Mouse (Mus musculus): ENCODE measurements around the gene Runx2. TPM values are rescaled to one million over a fixed set of nuclear protein-coding genes. Genes with fewer than 3 reads are reported as not detected.

Runx2 gene
- total and polyA plus RNA-seq, 3 experiments: not detected

GRCm38 (mm10) chr17:44599856-44600255 lies 214.7 kb downstream of the Runx2 start:
- no peaks in the 10 kb centered on the region for H3K4me1 ChIP-seq (ENCODE audit: control insufficient read depth in 1 of 2, insufficient read depth in 2 of 2, low read length in 2 of 2)
- no peaks in the 10 kb centered on the region; a peak in 1 of 4 replicates for H3K36me3 ChIP-seq (ENCODE audit: control insufficient read depth in 1 of 2, insufficient read depth in 2 of 2, low read length in 2 of 2)
- DNase-seq (ENCODE audit: low read depth, low spot score): no peak
- no peak overlapping the region for H3K27ac ChIP-seq (ENCODE audit: control insufficient read depth, low read depth, low read length)
- no peak for TF ChIP-seq KAT2A (conservative IDR thresholded peaks at IDR 0.05; ENCODE audit: low read depth, low read length)
- TF ChIP-seq TAL1 (IDR thresholded peaks at IDR 0.05; ENCODE audit: low read length): no peak
- TF ChIP-seq RCOR1 (IDR thresholded peaks at IDR 0.05; ENCODE audit: low read depth, low read length): no peak
- TF ChIP-seq USF1 (IDR thresholded peaks at IDR 0.05; ENCODE audit: low read depth, low read length): no peak
- H3K9me3 ChIP-seq (replicated peaks; ENCODE audit: insufficient read depth, low read length): no peaks in the 10 kb centered on the region
- no peaks in the 10 kb centered on the region for H3K79me2 ChIP-seq (ENCODE audit: control insufficient read depth, insufficient read depth, low read length, poor library complexity)
- peaks cover 0 to 2% of the 10 kb centered on the region in 2 experiments; a peak in 2 of 4 replicates for H3K27me3 ChIP-seq (ENCODE audit: control insufficient read depth in 1 of 2, insufficient read depth in 2 of 2, low read length in 2 of 2)
- no peak overlapping the region for H3K9ac ChIP-seq (ENCODE audit: control insufficient read depth, low read depth, low read length, poor library complexity, severe bottlenecking)
- H3K4me3 ChIP-seq (ENCODE audit: control insufficient read depth in 1 of 2, insufficient read depth in 1 of 2, low read depth in 2 of 2, low read length in 2 of 2): peak overlapping the region in 1 of 2 experiments; percentile 71; a peak in 2 of 4 replicates

DNA sequence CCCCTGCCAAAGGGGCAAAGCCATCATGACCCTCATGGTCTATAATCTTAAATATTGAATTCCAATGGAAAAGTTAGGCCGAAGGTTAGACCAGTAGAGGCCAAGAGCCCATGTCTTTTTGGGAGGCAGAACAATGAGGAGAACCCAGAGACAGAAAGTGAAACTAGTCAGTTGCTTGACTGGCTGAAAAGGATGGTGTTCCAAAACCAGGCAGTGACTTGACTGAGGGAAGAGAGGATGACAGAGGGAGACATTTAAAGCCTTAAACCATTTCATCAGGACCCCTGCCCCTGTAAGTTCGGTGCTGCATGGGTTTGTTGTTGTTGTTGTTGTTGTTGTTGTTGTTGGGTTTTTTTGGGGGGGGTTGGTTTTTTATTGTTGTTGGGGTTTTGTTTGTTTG lies 215.5 kb downstream of the Runx2 start:
- Histone ChIP-seq H3K9me3 (replicated peaks; ENCODE audit: insufficient read depth, low read length) (no peaks in the 10 kb centered on the region), H3K27ac (ENCODE audit: control insufficient read depth, low read depth, low read length) (no peak overlapping the region), H3K27me3 (ENCODE audit: control insufficient read depth in 1 of 2, insufficient read depth in 2 of 2, low read length in 2 of 2) (peaks cover 0 to 2% of the 10 kb centered on the region in 2 experiments; a peak in 2 of 4 replicates), H3K4me1 (ENCODE audit: control insufficient read depth in 1 of 2, insufficient read depth in 2 of 2, low read length in 2 of 2) (no peaks in the 10 kb centered on the region), H3K4me3 (ENCODE audit: control insufficient read depth in 1 of 2, insufficient read depth in 1 of 2, low read depth in 2 of 2, low read length in 2 of 2) (peak overlapping the region; percentile 59 to 71), H3K79me2 (ENCODE audit: control insufficient read depth, insufficient read depth, low read length, poor library complexity) (no peaks in the 10 kb centered on the region), H3K9ac (ENCODE audit: control insufficient read depth, low read depth, low read length, poor library complexity, severe bottlenecking) (peak overlapping the region; percentile 47; the same call in 1 of the 2 replicates), H3K36me3 (ENCODE audit: control insufficient read depth in 1 of 2, insufficient read depth in 2 of 2, low read length in 2 of 2) (no peaks in the 10 kb centered on the region; a peak in 1 of 4 replicates)
- TF ChIP-seq TBP (IDR thresholded peaks at IDR 0.05; ENCODE audit: low read depth, low read length): no peak
- no peak for TF ChIP-seq GATA1 (IDR thresholded peaks at IDR 0.05; ENCODE audit: low read depth, low read length)
- DNase-seq (ENCODE audit: low read depth, low spot score): no peak

DNA sequence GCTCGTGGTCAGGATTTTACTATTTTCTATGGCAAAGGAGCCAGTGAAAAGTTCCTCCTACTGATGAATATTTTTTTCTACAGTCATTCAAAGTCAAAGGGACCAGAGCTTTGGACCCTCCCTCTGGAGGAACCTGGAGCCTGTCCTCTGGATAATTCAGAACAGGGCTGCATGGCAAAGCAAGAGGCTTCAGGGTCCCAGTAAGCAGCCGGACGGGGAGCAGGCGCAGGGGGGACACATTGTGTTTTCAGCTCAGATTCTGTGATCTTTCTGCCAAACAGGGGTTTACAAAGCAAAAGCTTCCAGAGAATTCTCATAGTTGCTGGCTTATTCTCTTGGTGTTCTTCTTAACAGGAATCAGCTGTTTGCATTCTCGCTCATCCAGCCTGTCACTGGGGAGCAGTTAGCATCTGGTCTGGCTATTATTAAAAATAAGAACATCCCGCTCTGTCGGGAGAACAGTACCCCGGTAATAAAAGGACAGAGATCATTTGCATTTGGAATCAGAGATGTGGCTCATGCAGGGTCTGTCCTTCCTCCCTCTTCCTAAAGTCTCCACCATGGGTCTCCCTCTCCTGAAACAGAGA lies 216.6 kb downstream of the Runx2 start:
- H3K36me3 ChIP-seq (ENCODE audit: control insufficient read depth in 1 of 2, insufficient read depth in 2 of 2, low read length in 2 of 2): no peaks in the 10 kb centered on the region; a peak in 1 of 4 replicates
- peaks cover 0 to 2% of the 10 kb centered on the region in 2 experiments; a peak in 2 of 4 replicates for H3K27me3 ChIP-seq (ENCODE audit: control insufficient read depth in 1 of 2, insufficient read depth in 2 of 2, low read length in 2 of 2)
- no peaks in the 10 kb centered on the region for H3K79me2 ChIP-seq (ENCODE audit: control insufficient read depth, insufficient read depth, low read length, poor library complexity)
- no peak overlapping the region for H3K27ac ChIP-seq (ENCODE audit: control insufficient read depth, low read depth, low read length)
- H3K4me3 ChIP-seq (ENCODE audit: control insufficient read depth in 1 of 2, insufficient read depth in 1 of 2, low read depth in 2 of 2, low read length in 2 of 2): no peak overlapping the region
- no peaks in the 10 kb centered on the region for H3K4me1 ChIP-seq (ENCODE audit: control insufficient read depth in 1 of 2, insufficient read depth in 2 of 2, low read length in 2 of 2)
- DNase-seq (ENCODE audit: low read depth, low spot score): no peak
- H3K9ac ChIP-seq (ENCODE audit: control insufficient read depth, low read depth, low read length, poor library complexity, severe bottlenecking): no peak overlapping the region
- TF ChIP-seq GABPA (IDR thresholded peaks at IDR 0.05; ENCODE audit: low read depth, low read length): no peak
- TF ChIP-seq MEF2A (IDR thresholded peaks at IDR 0.05; ENCODE audit: extremely low read depth, insufficient replicate concordance, low read depth, low read length, poor library complexity, severe bottlenecking): no peak
- TF ChIP-seq CTCF (IDR thresholded peaks at IDR 0.05 in 2 of 3, conservative IDR thresholded peaks at IDR 0.05 in 1 of 3; ENCODE audit: control insufficient read depth in 1 of 3, insufficient read depth in 1 of 3, low read depth in 2 of 3, low read length in 3 of 3, poor library complexity in 1 of 3, severe bottlenecking in 1 of 3): no peak
- TF ChIP-seq POLR2AphosphoS2 (IDR thresholded peaks at IDR 0.05; ENCODE audit: low read length): no peak
- TF ChIP-seq KAT2A (conservative IDR thresholded peaks at IDR 0.05; ENCODE audit: low read depth, low read length): no peak
- no peak for TF ChIP-seq CHD1 (IDR thresholded peaks at IDR 0.05; ENCODE audit: low read depth, low read length)
- TF ChIP-seq RCOR1 (IDR thresholded peaks at IDR 0.05; ENCODE audit: low read depth, low read length): no peak
- no peak for TF ChIP-seq CHD2 (IDR thresholded peaks at IDR 0.05; ENCODE audit: low read length)
- TF ChIP-seq TCF12 (IDR thresholded peaks at IDR 0.05; ENCODE audit: low read depth, low read length): no peak
- TF ChIP-seq E2F4 (IDR thresholded peaks at IDR 0.05; ENCODE audit: borderline replicate concordance, low read depth, low read length): no peak
- TF ChIP-seq MAFK (IDR thresholded peaks at IDR 0.05; ENCODE audit: borderline replicate concordance, low read depth, low read length): no peak
- TF ChIP-seq TBP (IDR thresholded peaks at IDR 0.05; ENCODE audit: low read depth, low read length): no peak
- no peaks in the 10 kb centered on the region for H3K9me3 ChIP-seq (replicated peaks; ENCODE audit: insufficient read depth, low read length)
